24 mouse cellular contexts compared by ENCODE assay signal in genomic region chr2:35720550-35720949, GRCm38 (mm10).
DNase-seq lines count a peak whose midpoint lies in the region; ATAC-seq lines count a peak whose summit lies in the region.
"Had no signal": no experiment of that assay in that cellular context is flagged by ENCODE, and none has a peak within 500 bp of the region (broad histone marks: within the 10 kb centered on the region; RNA-seq: fewer than 3 reads in every experiment).

No protein-coding gene starts in this region.

- H3K4me1 ChIP-seq in hindbrain, embryonic 14.5 days (replicated peaks; ENCODE audit: control insufficient read depth, insufficient read depth, low read length) = no peaks in the 10 kb centered on the region
- no peaks in the 10 kb centered on the region; the same call in 1 of the 2 replicates for H3K4me1 ChIP-seq in hindbrain, embryonic 16.5 days (ENCODE audit: control insufficient read depth, insufficient read depth, low read depth, low read length)
- no peaks in the 10 kb centered on the region for H3K4me1 ChIP-seq in midbrain, embryonic 14.5 days (ENCODE audit: control insufficient read depth, insufficient read depth, low read length)
- no peaks in the 10 kb centered on the region for H3K4me1 ChIP-seq in midbrain, embryonic 10.5 days
- H3K4me1 ChIP-seq: embryonic facial prominence, embryonic 13.5 days; forebrain, embryonic 10.5 days; midbrain, embryonic 15.5 days; neural tube, embryonic 12.5 days had no signal

- ATAC-seq in hindbrain, embryonic 14.5 days (ENCODE audit: low FRiP score) = peak; percentile 29; the same call in 1 of the 2 replicates
- no peak for ATAC-seq in hindbrain, embryonic 16.5 days
- peak; percentile 16; the same call in 1 of the 2 replicates for ATAC-seq in midbrain, embryonic 14.5 days (ENCODE audit: low FRiP score, low TSS enrichment)
- ATAC-seq: activated CD4-positive, CD25-positive, alpha-beta regulatory T cell, adult 4 months; CD4-positive, CD25-positive, alpha-beta regulatory T cell, adult 4 months; intestine, embryonic 16.5 days; liver, postnatal 0 days had no signal

- H3K36me3 ChIP-seq in hindbrain, embryonic 14.5 days (replicated peaks; ENCODE audit: control insufficient read depth, insufficient read depth) = peaks cover 84% of the 10 kb centered on the region
- peaks cover 40% of the 10 kb centered on the region for H3K36me3 ChIP-seq in hindbrain, embryonic 16.5 days (ENCODE audit: control insufficient read depth, insufficient read depth, low read length)
- peaks cover 83% of the 10 kb centered on the region for H3K36me3 ChIP-seq in midbrain, embryonic 14.5 days (ENCODE audit: control insufficient read depth, insufficient read depth, low read length)
- H3K36me3 ChIP-seq in midbrain, embryonic 10.5 days = peaks cover 96% of the 10 kb centered on the region

- no peaks in the 10 kb centered on the region for H3K9me3 ChIP-seq in hindbrain, embryonic 14.5 days (ENCODE audit: control insufficient read depth, low read length)
- H3K9me3 ChIP-seq in hindbrain, embryonic 16.5 days (ENCODE audit: control insufficient read depth, low read length) = no peaks in the 10 kb centered on the region
- H3K9me3 ChIP-seq in midbrain, embryonic 14.5 days (ENCODE audit: control insufficient read depth, low read length) = no peaks in the 10 kb centered on the region
- H3K9me3 ChIP-seq in midbrain, embryonic 10.5 days (replicated peaks) = no peaks in the 10 kb centered on the region
- H3K9me3 ChIP-seq: embryonic facial prominence, embryonic 13.5 days; forebrain, embryonic 10.5 days; heart, embryonic 13.5 days; liver, embryonic 12.5 days; midbrain, embryonic 15.5 days; neural tube, embryonic 12.5 days had no signal

- peak; percentile 67 for DNase-seq in cerebellum, adult 9-11 months
- DNase-seq in cerebellum, adult 8-10 months = no peak
- DNase-seq in hindbrain, embryonic 14.5 days (ENCODE audit: low spot score) = no peak
- no peak for DNase-seq in midbrain, embryonic 14.5 days
- DNase-seq in midbrain, embryonic 10.5 days (ENCODE audit: low spot score) = no peak
- DNase-seq in cerebellum, postnatal 14 days = peak; percentile 56
- DNase-seq: kidney, adult 9 months; kidney, postnatal 14 days; liver, postnatal 0 days; lung, postnatal 36 days; spleen, adult 18-20 months; thymus, adult 18-20 months; thymus, postnatal 36 days had no signal

- H3K27me3 ChIP-seq in hindbrain, embryonic 14.5 days (ENCODE audit: control insufficient read depth, insufficient read depth, low read length) = no peaks in the 10 kb centered on the region
- no peaks in the 10 kb centered on the region for H3K27me3 ChIP-seq in hindbrain, embryonic 16.5 days (replicated peaks; ENCODE audit: control insufficient read depth, insufficient read depth, low read length)
- no peaks in the 10 kb centered on the region for H3K27me3 ChIP-seq in midbrain, embryonic 14.5 days (ENCODE audit: control insufficient read depth, insufficient read depth, low read length)
- no peaks in the 10 kb centered on the region for H3K27me3 ChIP-seq in midbrain, embryonic 10.5 days (ENCODE audit: low read depth, poor library complexity, severe bottlenecking)
- H3K27me3 ChIP-seq: embryonic facial prominence, embryonic 13.5 days; heart, embryonic 13.5 days; liver, embryonic 12.5 days; midbrain, embryonic 15.5 days; neural tube, embryonic 12.5 days had no signal

- no peak overlapping the region for H3K4me3 ChIP-seq in hindbrain, embryonic 14.5 days (replicated peaks; ENCODE audit: low read length)
- no peak overlapping the region for H3K4me3 ChIP-seq in hindbrain, embryonic 16.5 days (ENCODE audit: low read length)
- no peak overlapping the region for H3K4me3 ChIP-seq in midbrain, embryonic 14.5 days (replicated peaks; ENCODE audit: low read depth, low read length)
- no peak overlapping the region for H3K4me3 ChIP-seq in midbrain, embryonic 10.5 days
- H3K4me3 ChIP-seq: embryonic facial prominence, embryonic 13.5 days; forebrain, embryonic 10.5 days; heart, embryonic 13.5 days; liver, embryonic 12.5 days; midbrain, embryonic 15.5 days; myocyte; neural tube, embryonic 12.5 days had no signal

- no peak overlapping the region for H3K27ac ChIP-seq in hindbrain, embryonic 14.5 days
- H3K27ac ChIP-seq in hindbrain, embryonic 16.5 days (ENCODE audit: low read depth, low read length) = no peak overlapping the region
- no peak overlapping the region for H3K27ac ChIP-seq in midbrain, embryonic 14.5 days (replicated peaks; ENCODE audit: low read depth, low read length)
- no peak overlapping the region for H3K27ac ChIP-seq in midbrain, embryonic 10.5 days (replicated peaks)
- H3K27ac ChIP-seq: embryonic facial prominence, embryonic 13.5 days; forebrain, embryonic 10.5 days; heart, embryonic 13.5 days; liver, embryonic 12.5 days; midbrain, embryonic 15.5 days; neural tube, embryonic 12.5 days had no signal

- 88% methylated on average over 11 of the region's 13 CpGs for WGBS in hindbrain, embryonic 14.5 days
- 85% methylated on average over 12 of the region's 13 CpGs for WGBS in hindbrain, embryonic 16.5 days
- 86% methylated on average over 13 of the region's 13 CpGs for WGBS in midbrain, embryonic 14.5 days
- 94% methylated on average over 13 of the region's 13 CpGs for WGBS in midbrain, embryonic 10.5 days

- no peak overlapping the region for H3K4me2 ChIP-seq in hindbrain, embryonic 14.5 days (replicated peaks)
- H3K4me2 ChIP-seq in hindbrain, embryonic 16.5 days (ENCODE audit: low read length) = no peak overlapping the region
- H3K4me2 ChIP-seq in midbrain, embryonic 14.5 days (ENCODE audit: low read length) = no peak overlapping the region
- H3K4me2 ChIP-seq: embryonic facial prominence, embryonic 13.5 days; heart, embryonic 13.5 days; liver, embryonic 12.5 days; midbrain, embryonic 15.5 days; neural tube, embryonic 12.5 days had no signal

- no peak overlapping the region for H3K9ac ChIP-seq in hindbrain, embryonic 14.5 days
- no peak overlapping the region for H3K9ac ChIP-seq in hindbrain, embryonic 16.5 days (ENCODE audit: low read depth, low read length)
- no peak overlapping the region for H3K9ac ChIP-seq in midbrain, embryonic 14.5 days (replicated peaks; ENCODE audit: low read length)
- H3K9ac ChIP-seq: embryonic facial prominence, embryonic 13.5 days; heart, embryonic 13.5 days; liver, embryonic 12.5 days; liver, postnatal 0 days; midbrain, embryonic 15.5 days; neural tube, embryonic 12.5 days had no signal

Comparison
In these comparisons a context has a peak if more than half of its experiments do, and no peak if none do; other contexts are left out.
1. DNase-seq: peak in cerebellum, adult 9-11 months (single experiment) and cerebellum, postnatal 14 days (2 of 2); none in cerebellum, adult 8-10 months (single experiment), hindbrain, embryonic 14.5 days (single experiment), midbrain, embryonic 14.5 days (single experiment) and midbrain, embryonic 10.5 days (single experiment).